Mouse (Mus musculus): Measurements from ENCODE around the gene Tmcc3. TPM values are rescaled to one million over a fixed set of nuclear protein-coding genes. Genes with fewer than 3 reads are reported as not detected.

Gene Tmcc3
- total RNA-seq, 2 experiments from 2014 or later, result 0.24 TPM; not detected in 1

- no peak for ATAC-seq (replicated peaks; ENCODE audit: low FRiP score, low TSS enrichment, poor library complexity, severe bottlenecking)
Measured at GRCm38 (mm10) chr10:94640067-94640466, 328.3 kb downstream of the Tmcc3 start.

Other genes starting within 250 kb of the Tmcc3 start
- gene Nr2c1, start 163.9 kb upstream of the Tmcc3 start, total RNA-seq (2014; fragmentation: Nextera tagmentation), result 5.5 and 8.2 TPM in 2 replicates
- 2.2 and 7.4 TPM in 2 replicates for gene Nr2c1, start 163.9 kb upstream of the Tmcc3 start, total RNA-seq (2017)
- 213 and 250 TPM in 2 replicates for gene Ndufa12, start 113.2 kb upstream of the Tmcc3 start, total RNA-seq (2014; fragmentation: Nextera tagmentation)
- gene Ndufa12, start 113.2 kb upstream of the Tmcc3 start, total RNA-seq (2017), result 394 and 524 TPM in 2 replicates
- gene Gm4792, start 13.2 kb upstream of the Tmcc3 start, total RNA-seq (2014; fragmentation: Nextera tagmentation), result not detected in 2 replicates
- gene Gm4792, start 13.2 kb upstream of the Tmcc3 start, total RNA-seq (2017), result not detected in 2 replicates

Data from megakaryocyte-erythroid progenitor cell, adult 5-6 weeks (primary cell).